Mouse (Mus musculus) cerebellum, adult (tissue): ENCODE data around the gene 1110002E22Rik.

Source experiments
- ATAC-seq: cut with Nextera tagmentation; 2 replicates; pipeline ENCODE4 v1.9.2; 2017; ENCODE audit warnings: mild to moderate bottlenecking, moderate library complexity, mixed read lengths; ENCODE audit not compliant: insufficient number of reproducible peaks, low FRiP score, low TSS enrichment

The 1110002E22Rik gene

GRCm38 (mm10) chr3:138062673-138063072 is 2.2 kb upstream of the 1110002E22Rik start:
- no peak for ATAC-seq

GRCm38 (mm10) chr3:138063731-138064329 is 1.0 kb upstream of the 1110002E22Rik start:
- ATAC-seq = peak; percentile 50; the same call in 1 of the 2 replicates

- no peak for ATAC-seq
These were observed 1.1 kb downstream of the 1110002E22Rik start for GRCm38 (mm10) chr3:138065930-138066329.

GRCm38 (mm10) chr3:138066348-138066856 is 1.6 kb downstream of the 1110002E22Rik start:
- ATAC-seq = no peak

- no peak for ATAC-seq
These were observed 2.4 kb downstream of the 1110002E22Rik start, which contains the start of gene Gm5105 for GRCm38 (mm10) chr3:138067288-138067687. Gm5105 (minus strand) TSS chr3:138067388.

GRCm38 (mm10) chr3:138068103-138068502 is 3.3 kb downstream of the 1110002E22Rik start:
- ATAC-seq = no peak

- ATAC-seq = no peak
These were observed 5.1 kb downstream of the 1110002E22Rik start for GRCm38 (mm10) chr3:138069756-138070511.

GRCm38 (mm10) chr3:138071004-138071403 is 6.2 kb downstream of the 1110002E22Rik start:
- ATAC-seq = no peak

- ATAC-seq = no peak
These were observed 6.7 kb downstream of the 1110002E22Rik start for GRCm38 (mm10) chr3:138071476-138072073.

GRCm38 (mm10) chr3:138074214-138074613 is 9.4 kb downstream of the 1110002E22Rik start:
- no peak for ATAC-seq

- no peak for ATAC-seq
These were observed 10.4 kb downstream of the 1110002E22Rik start for GRCm38 (mm10) chr3:138075209-138075608.

- peak; percentile 85 for ATAC-seq
These were observed 12.9 kb downstream of the 1110002E22Rik start for GRCm38 (mm10) chr3:138077476-138078340.

GRCm38 (mm10) chr3:138078701-138079100 is 13.8 kb downstream of the 1110002E22Rik start:
- ATAC-seq = no peak

GRCm38 (mm10) chr3:138083073-138083637 is 18.3 kb downstream of the 1110002E22Rik start:
- ATAC-seq = peak; percentile 62

GRCm38 (mm10) chr3:138083896-138084295 is 19.0 kb downstream of the 1110002E22Rik start:
- peak; percentile 23; the same call in 1 of the 2 replicates for ATAC-seq

- ATAC-seq = 0 out of 2 replicates have a peak, but pooled peaks have one; percentile 5
These were observed 30.4 kb downstream of the 1110002E22Rik start for GRCm38 (mm10) chr3:138095301-138095700.

GRCm38 (mm10) chr3:138095718-138096117 is 30.9 kb downstream of the 1110002E22Rik start:
- ATAC-seq = 0 out of 2 replicates have a peak, but pooled peaks have one; percentile 23

- no peak for ATAC-seq
These were observed 31.6 kb downstream of the 1110002E22Rik start for GRCm38 (mm10) chr3:138096263-138097028.

GRCm38 (mm10) chr3:138097718-138098117 is 32.9 kb downstream of the 1110002E22Rik start:
- no peak for ATAC-seq
